Mouse (Mus musculus): ENCODE data around the gene Gdf11.

The Gdf11 gene

GRCm38 (mm10) chr10:128895952-128896693 is 4.6 kb upstream of the Gdf11 start:
- no peak for DNase-seq (ENCODE audit: low read depth, low spot score)

- DNase-seq (ENCODE audit: low read depth, low spot score) = peak; percentile 91
These were observed 3.9 kb upstream of the Gdf11 start for GRCm38 (mm10) chr10:128895437-128895836.

GRCm38 (mm10) chr10:128892246-128892645 is 728 bp upstream of the Gdf11 start:
- no peak for DNase-seq (ENCODE audit: low read depth, low spot score)

GRCm38 (mm10) chr10:128890383-128891295 is 879 bp downstream of the Gdf11 start:
- DNase-seq (ENCODE audit: low read depth, low spot score) = no peak

GRCm38 (mm10) chr10:128889846-128890245 is 1.7 kb downstream of the Gdf11 start:
- DNase-seq (ENCODE audit: low read depth, low spot score) = no peak

- DNase-seq (ENCODE audit: low read depth, low spot score) = peak; percentile 59
These were observed 2.3 kb downstream of the Gdf11 start for GRCm38 (mm10) chr10:128888941-128889827.

GRCm38 (mm10) chr10:128882067-128882466 is 9.5 kb downstream of the Gdf11 start:
- DNase-seq (ENCODE audit: low read depth, low spot score) = no peak

GRCm38 (mm10) chr10:128878811-128879210 is 12.7 kb downstream of the Gdf11 start:
- DNase-seq (ENCODE audit: low read depth, low spot score) = no peak

- DNase-seq (ENCODE audit: low read depth, low spot score) = no peak
These were observed 13.2 kb downstream of the Gdf11 start for GRCm38 (mm10) chr10:128878291-128878690.

GRCm38 (mm10) chr10:128870341-128870740 is 21.2 kb downstream of the Gdf11 start:
- no peak for DNase-seq (ENCODE audit: low read depth, low spot score)

GRCm38 (mm10) chr10:128866518-128866917 is 25.0 kb downstream of the Gdf11 start:
- DNase-seq (ENCODE audit: low read depth, low spot score) = no peak

- peak; percentile 33 for DNase-seq (ENCODE audit: low read depth, low spot score)
These were observed 25.5 kb downstream of the Gdf11 start for GRCm38 (mm10) chr10:128866042-128866441.

GRCm38 (mm10) chr10:128861176-128861575 is 30.3 kb downstream of the Gdf11 start:
- DNase-seq (ENCODE audit: low read depth, low spot score) = no peak

- no peak for DNase-seq (ENCODE audit: low read depth, low spot score)
These were observed 41.2 kb downstream of the Gdf11 start for GRCm38 (mm10) chr10:128850339-128850738.

GRCm38 (mm10) chr10:128848426-128848825 is 43.1 kb downstream of the Gdf11 start:
- no peak for DNase-seq (ENCODE audit: low read depth, low spot score)

- DNase-seq (ENCODE audit: low read depth, low spot score) = no peak
These were observed 44.9 kb downstream of the Gdf11 start for GRCm38 (mm10) chr10:128846664-128847063.

- DNase-seq (ENCODE audit: low read depth, low spot score) = peak; percentile 47
These were observed 46.0 kb downstream of the Gdf11 start for GRCm38 (mm10) chr10:128845516-128845915.

- no peak for DNase-seq (ENCODE audit: low read depth, low spot score)
These were observed 48.3 kb downstream of the Gdf11 start for GRCm38 (mm10) chr10:128843260-128843659.

GRCm38 (mm10) chr10:128840612-128841011 is 50.9 kb downstream of the Gdf11 start:
- no peak for DNase-seq (ENCODE audit: low read depth, low spot score)

- DNase-seq (ENCODE audit: low read depth, low spot score) = no peak
These were observed 52.1 kb downstream of the Gdf11 start for GRCm38 (mm10) chr10:128839434-128839833.

- no peak for DNase-seq (ENCODE audit: low read depth, low spot score)
These were observed 54.1 kb downstream of the Gdf11 start for GRCm38 (mm10) chr10:128837400-128837799.

All from R1 (cell line).